Mouse (Mus musculus): ENCODE measurements at regions not wholly inside any gene's neighbourhood (a gene's known extent, or its start where the extent isn't known, plus 50 kb on each side); places are given as distances from the start of the nearest gene placed in this dataset.

DNA sequence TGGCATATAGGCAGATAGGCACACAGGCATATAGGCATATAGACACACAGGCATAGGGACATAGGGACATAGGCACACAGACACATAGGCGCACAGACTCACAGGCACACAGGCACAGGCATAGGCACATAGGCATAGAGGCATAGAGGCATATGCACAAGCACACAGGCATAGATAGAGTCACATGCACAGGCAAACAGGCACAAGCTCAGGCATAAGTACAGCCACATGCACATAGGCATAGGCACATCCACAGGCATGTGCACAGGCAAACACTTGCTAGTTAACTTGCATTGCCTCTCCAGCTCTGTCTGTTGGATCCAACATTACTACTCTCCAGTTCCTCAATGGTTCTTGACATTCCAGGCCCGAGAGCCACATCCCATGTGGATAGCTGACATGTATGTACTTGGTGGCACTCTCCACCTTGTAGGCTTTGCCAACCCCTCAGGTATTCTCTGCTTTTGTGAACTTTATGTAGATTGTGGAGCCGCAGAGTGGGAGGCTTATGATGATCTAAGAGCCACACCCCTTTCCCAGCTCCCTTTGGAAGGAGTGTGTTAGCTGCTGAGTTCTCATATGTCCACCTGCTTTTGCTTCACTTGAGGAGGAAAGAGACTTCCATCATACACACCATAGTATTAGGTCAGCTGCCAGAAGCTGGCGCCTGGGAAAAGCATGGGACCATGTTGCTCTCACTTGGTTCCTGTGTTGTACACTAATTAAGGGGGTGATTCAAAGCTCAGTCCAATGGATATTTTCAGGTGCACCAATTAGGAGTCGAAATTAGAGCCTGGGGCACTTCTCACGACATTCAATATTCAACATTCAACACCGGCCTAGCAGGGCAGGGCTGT, 192.7 kb upstream of the Hhip start:
- Histone ChIP-seq H3K9me3 (ENCODE audit: control insufficient read depth, low read length) (no peaks in the 10 kb centered on the region), H3K4me3 (ENCODE audit: low read depth, low read length) (no peak overlapping the region), H3K27ac (replicated peaks; ENCODE audit: low read depth, low read length) (no peak overlapping the region), H3K9ac (ENCODE audit: low read length) (no peak overlapping the region), H3K27me3 (ENCODE audit: control insufficient read depth, insufficient read depth, low read length) (no peaks in the 10 kb centered on the region), H3K36me3 (ENCODE audit: control insufficient read depth, insufficient read depth, low read length) (no peaks in the 10 kb centered on the region), H3K4me2 (ENCODE audit: low read depth, severe bottlenecking) (no peak overlapping the region), H3K4me1 (ENCODE audit: control insufficient read depth, insufficient read depth, low read length) (no peaks in the 10 kb centered on the region; the same call in 1 of the 2 replicates)
- 73% methylated on average over 7 of the region's 7 CpGs for WGBS
- ATAC-seq (ENCODE audit: insufficient number of reproducible peaks, low FRiP score, low TSS enrichment, low read depth) (no peak), DNase-seq (ENCODE audit: low spot score) (no peak)

DNA sequence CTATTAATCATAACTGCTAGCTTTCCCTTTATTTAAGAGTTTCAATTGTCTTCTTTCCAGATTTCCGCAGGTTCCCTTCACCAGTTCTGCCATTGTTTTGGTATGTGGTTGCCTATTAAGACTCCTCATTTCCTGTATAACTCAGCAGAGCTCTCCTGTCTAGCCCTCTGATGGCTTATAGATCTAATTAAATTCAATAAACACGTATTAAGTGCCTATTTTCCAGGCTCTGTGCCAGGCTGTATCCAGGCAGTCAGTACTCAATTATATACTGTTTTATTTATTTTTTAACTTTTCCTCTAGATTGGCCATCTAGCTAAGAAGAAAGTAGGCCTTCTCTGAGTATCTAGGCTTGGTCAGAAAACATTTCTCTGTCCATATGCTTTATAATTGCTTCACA, 192.0 kb upstream of the Hhip start:
- Histone ChIP-seq H3K27me3 (ENCODE audit: control insufficient read depth, insufficient read depth, low read length) (no peaks in the 10 kb centered on the region), H3K4me1 (ENCODE audit: control insufficient read depth, insufficient read depth, low read length) (no peaks in the 10 kb centered on the region; the same call in 1 of the 2 replicates), H3K9ac (ENCODE audit: low read length) (no peak overlapping the region), H3K4me2 (ENCODE audit: low read depth, severe bottlenecking) (no peak overlapping the region), H3K36me3 (ENCODE audit: control insufficient read depth, insufficient read depth, low read length) (no peaks in the 10 kb centered on the region), H3K9me3 (ENCODE audit: control insufficient read depth, low read length) (no peaks in the 10 kb centered on the region), H3K4me3 (ENCODE audit: low read depth, low read length) (no peak overlapping the region), H3K27ac (replicated peaks; ENCODE audit: low read depth, low read length) (no peak overlapping the region)
- WGBS = 61% methylated on average over 2 of the region's 2 CpGs
- ATAC-seq (ENCODE audit: insufficient number of reproducible peaks, low FRiP score, low TSS enrichment, low read depth) (no peak), DNase-seq (ENCODE audit: low spot score) (no peak)

DNA sequence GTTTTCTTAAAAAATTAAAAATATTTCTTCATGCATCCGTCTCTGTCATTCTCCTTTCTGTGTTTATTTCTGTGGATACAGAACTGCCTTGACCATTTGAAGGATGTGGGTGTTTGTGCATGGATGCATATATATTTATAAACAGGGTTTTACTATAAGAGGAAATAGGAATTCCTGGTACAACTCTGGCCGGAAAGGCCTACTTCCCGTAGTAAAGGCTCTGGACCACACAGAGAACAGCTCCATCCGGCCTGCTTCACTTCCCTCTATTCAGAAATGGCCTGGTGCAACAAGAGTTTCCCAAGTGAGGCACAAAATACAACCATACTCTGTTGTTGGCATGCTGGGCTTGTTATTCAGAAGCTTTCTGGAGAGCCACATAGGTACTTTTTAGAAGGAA, 182.1 kb upstream of the Hhip start:
- Histone ChIP-seq H3K9ac (ENCODE audit: low read length) (no peak overlapping the region), H3K4me1 (ENCODE audit: control insufficient read depth, insufficient read depth, low read length) (no peaks in the 10 kb centered on the region), H3K27ac (replicated peaks; ENCODE audit: low read depth, low read length) (no peak overlapping the region), H3K4me3 (ENCODE audit: low read depth, low read length) (no peak overlapping the region), H3K4me2 (ENCODE audit: low read depth, severe bottlenecking) (no peak overlapping the region), H3K9me3 (ENCODE audit: control insufficient read depth, low read length) (no peaks in the 10 kb centered on the region), H3K27me3 (ENCODE audit: control insufficient read depth, insufficient read depth, low read length) (no peaks in the 10 kb centered on the region), H3K36me3 (ENCODE audit: control insufficient read depth, insufficient read depth, low read length) (no peaks in the 10 kb centered on the region)
- DNase-seq (ENCODE audit: low spot score) = no peak
- no peak for ATAC-seq (ENCODE audit: insufficient number of reproducible peaks, low FRiP score, low TSS enrichment, low read depth)
- WGBS = 86% methylated on average over 4 of the region's 4 CpGs

DNA sequence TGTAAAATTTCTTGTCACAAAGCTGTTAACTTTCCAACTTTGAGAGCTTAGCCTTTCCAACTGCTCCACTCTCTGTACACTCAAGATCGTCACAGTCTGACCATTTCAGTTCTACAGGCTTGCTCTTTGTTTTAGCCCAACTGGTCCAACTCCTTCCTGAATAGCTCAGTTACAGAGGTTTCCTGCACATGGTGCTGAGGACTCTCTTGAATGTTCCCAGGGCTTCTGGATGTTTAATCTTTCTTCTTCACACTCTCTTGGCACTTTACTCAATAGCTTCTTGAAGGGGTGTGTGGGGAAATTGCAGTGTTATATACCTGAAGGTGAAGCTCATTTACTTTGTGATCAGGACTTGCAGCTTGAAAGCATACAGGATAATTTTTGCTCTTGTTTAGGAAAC, 152.6 kb upstream of the Hhip start:
- DNase-seq (ENCODE audit: low spot score) (no peak), ATAC-seq (ENCODE audit: insufficient number of reproducible peaks, low FRiP score, low TSS enrichment, low read depth) (no peak)
- no peaks in the 10 kb centered on the region for H3K9me3 ChIP-seq (ENCODE audit: control insufficient read depth, low read length)
- H3K36me3 ChIP-seq (ENCODE audit: control insufficient read depth, insufficient read depth, low read length) = no peaks in the 10 kb centered on the region
- H3K27me3 ChIP-seq (ENCODE audit: control insufficient read depth, insufficient read depth, low read length) = no peaks in the 10 kb centered on the region
- H3K4me3 ChIP-seq (ENCODE audit: low read depth, low read length) = no peak overlapping the region
- H3K4me1 ChIP-seq (ENCODE audit: control insufficient read depth, insufficient read depth, low read length) = no peaks in the 10 kb centered on the region
- H3K9ac ChIP-seq (ENCODE audit: low read length) = no peak overlapping the region
- 70% methylated on average over 1 of the region's 1 CpGs for WGBS
- H3K4me2 ChIP-seq (ENCODE audit: low read depth, severe bottlenecking) = no peak overlapping the region
- no peak overlapping the region for H3K27ac ChIP-seq (replicated peaks; ENCODE audit: low read depth, low read length)

- WGBS = 42% methylated on average over 15 of the region's 15 CpGs
- DNase-seq (ENCODE audit: low spot score) (peak; percentile 56), ATAC-seq (ENCODE audit: insufficient number of reproducible peaks, low FRiP score, low TSS enrichment, low read depth) (peak; percentile 51; the same call in 1 of the 2 replicates)
- Histone ChIP-seq H3K27me3 (ENCODE audit: control insufficient read depth, insufficient read depth, low read length) (no peaks in the 10 kb centered on the region), H3K9me3 (ENCODE audit: control insufficient read depth, low read length) (no peaks in the 10 kb centered on the region), H3K4me1 (ENCODE audit: control insufficient read depth, insufficient read depth, low read length) (peaks cover 7% of the 10 kb centered on the region; the same call in 1 of the 2 replicates), H3K9ac (ENCODE audit: low read length) (no peak overlapping the region), H3K27ac (replicated peaks; ENCODE audit: low read depth, low read length) (no peak overlapping the region), H3K36me3 (ENCODE audit: control insufficient read depth, insufficient read depth, low read length) (no peaks in the 10 kb centered on the region), H3K4me2 (ENCODE audit: low read depth, severe bottlenecking) (no peak overlapping the region), H3K4me3 (ENCODE audit: low read depth, low read length) (no peak overlapping the region)
Observed at GRCm38 (mm10) chr8:80204678-80205654, 147.2 kb upstream of the Hhip start.

GRCm38 (mm10) chr8:80203769-80204677, 146.2 kb upstream of the Hhip start:
- Histone ChIP-seq H3K4me3 (ENCODE audit: low read depth, low read length) (no peak overlapping the region), H3K4me2 (ENCODE audit: low read depth, severe bottlenecking) (no peak overlapping the region), H3K4me1 (ENCODE audit: control insufficient read depth, insufficient read depth, low read length) (peaks cover 7% of the 10 kb centered on the region; the same call in 1 of the 2 replicates), H3K27me3 (ENCODE audit: control insufficient read depth, insufficient read depth, low read length) (no peaks in the 10 kb centered on the region), H3K36me3 (ENCODE audit: control insufficient read depth, insufficient read depth, low read length) (no peaks in the 10 kb centered on the region), H3K9ac (ENCODE audit: low read length) (no peak overlapping the region), H3K27ac (replicated peaks; ENCODE audit: low read depth, low read length) (no peak overlapping the region), H3K9me3 (ENCODE audit: control insufficient read depth, low read length) (no peaks in the 10 kb centered on the region)
- WGBS = 35% methylated on average over 4 of the region's 4 CpGs
- ATAC-seq (ENCODE audit: insufficient number of reproducible peaks, low FRiP score, low TSS enrichment, low read depth) = no peak
- DNase-seq (ENCODE audit: low spot score) = no peak

- Histone ChIP-seq H3K36me3 (ENCODE audit: control insufficient read depth, insufficient read depth, low read length) (no peaks in the 10 kb centered on the region), H3K4me2 (ENCODE audit: low read depth, severe bottlenecking) (no peak overlapping the region), H3K27me3 (ENCODE audit: control insufficient read depth, insufficient read depth, low read length) (no peaks in the 10 kb centered on the region), H3K9ac (ENCODE audit: low read length) (no peak overlapping the region), H3K4me3 (ENCODE audit: low read depth, low read length) (no peak overlapping the region), H3K4me1 (ENCODE audit: control insufficient read depth, insufficient read depth, low read length) (no peaks in the 10 kb centered on the region), H3K9me3 (ENCODE audit: control insufficient read depth, low read length) (no peaks in the 10 kb centered on the region), H3K27ac (replicated peaks; ENCODE audit: low read depth, low read length) (no peak overlapping the region)
- WGBS = 85% methylated on average over 4 of the region's 4 CpGs
- DNase-seq (ENCODE audit: low spot score) (no peak), ATAC-seq (ENCODE audit: insufficient number of reproducible peaks, low FRiP score, low TSS enrichment, low read depth) (no peak)
Observed at GRCm38 (mm10) chr8:80197680-80198079, 139.9 kb upstream of the Hhip start.

GRCm38 (mm10) chr8:80190510-80190908, 132.7 kb upstream of the Hhip start:
- no peak overlapping the region for H3K4me2 ChIP-seq (ENCODE audit: low read depth, severe bottlenecking)
- DNase-seq (ENCODE audit: low spot score) (no peak), ATAC-seq (ENCODE audit: insufficient number of reproducible peaks, low FRiP score, low TSS enrichment, low read depth) (no peak)
- 29% methylated on average over 4 of the region's 4 CpGs for WGBS
- H3K4me3 ChIP-seq (ENCODE audit: low read depth, low read length) = no peak overlapping the region
- no peaks in the 10 kb centered on the region for H3K27me3 ChIP-seq (ENCODE audit: control insufficient read depth, insufficient read depth, low read length)
- no peaks in the 10 kb centered on the region for H3K36me3 ChIP-seq (ENCODE audit: control insufficient read depth, insufficient read depth, low read length)
- no peak overlapping the region for H3K9ac ChIP-seq (ENCODE audit: low read length)
- H3K27ac ChIP-seq (replicated peaks; ENCODE audit: low read depth, low read length) = no peak overlapping the region
- H3K9me3 ChIP-seq (ENCODE audit: control insufficient read depth, low read length) = no peaks in the 10 kb centered on the region
- no peaks in the 10 kb centered on the region for H3K4me1 ChIP-seq (ENCODE audit: control insufficient read depth, insufficient read depth, low read length)
